Mouse (Mus musculus): ENCODE measurements around the gene Olfr231.

DNA sequence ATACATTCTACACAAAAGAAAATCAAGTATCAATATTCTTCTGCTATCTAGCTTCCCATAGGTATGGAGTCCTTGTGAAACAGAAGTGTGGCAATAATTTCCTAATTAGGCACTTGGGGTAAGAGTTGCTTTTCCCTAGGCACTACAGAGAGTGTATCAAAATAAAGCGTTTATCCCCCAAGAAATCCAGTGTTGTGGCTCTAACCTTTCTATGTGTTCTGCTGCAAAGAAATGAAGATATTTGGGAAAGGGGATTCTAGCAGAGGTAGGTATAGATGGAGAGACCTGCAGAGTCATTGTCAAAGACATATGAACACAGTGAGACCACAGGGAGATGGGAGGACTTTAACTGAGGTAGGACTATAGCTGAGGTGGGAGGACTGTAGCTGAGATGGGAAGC is 24.4 kb downstream of the Olfr231 start, which contains the start of gene Olfr427:
- no peak for TF ChIP-seq POLR2A (IDR thresholded peaks at IDR 0.05; ENCODE audit: low read depth, low read length)
- TF ChIP-seq CTCF (IDR thresholded peaks at IDR 0.05; ENCODE audit: extremely low read depth, insufficient read depth, insufficient read length, insufficient replicate concordance): no peak

Measured in spleen, adult 2 months (tissue).